Comparison of ENCODE assay signal across 24 mouse cellular contexts in the genomic region with DNA sequence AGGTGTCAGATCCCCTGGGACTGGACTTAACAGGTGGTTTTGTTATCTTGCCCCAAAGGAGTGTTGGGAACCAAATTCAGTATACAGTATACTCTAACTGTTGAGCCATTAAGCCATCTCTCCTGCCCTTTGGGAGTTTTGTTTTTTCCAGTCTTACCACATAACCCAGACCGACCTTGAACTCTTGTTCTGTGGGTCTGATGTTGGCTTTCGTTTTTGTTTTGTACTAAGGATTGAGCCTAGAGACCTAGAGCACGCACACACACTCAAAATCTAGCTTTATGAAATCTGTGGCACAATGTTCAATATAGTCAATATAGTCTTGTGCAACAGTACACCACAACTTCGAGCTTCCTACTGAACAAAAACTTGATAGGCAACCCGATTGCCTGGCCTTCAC. TPM values are rescaled to one million over a fixed set of nuclear protein-coding genes. Genes with fewer than 3 reads are reported as not detected.
DNase-seq lines count a peak whose midpoint lies in the region; ATAC-seq and TF ChIP-seq lines count a peak whose summit lies in the region.
"Had no signal": no experiment of that assay in that cellular context is flagged by ENCODE, and none has a peak within 500 bp of the region (broad histone marks: within the 10 kb centered on the region; RNA-seq: fewer than 3 reads in every experiment).

No protein-coding gene starts in this region.

- no peaks in the 10 kb centered on the region for H3K79me2 ChIP-seq in liver, adult 2 months (ENCODE audit: control insufficient read depth, insufficient read depth, low read length)

- WGBS in liver, adult 2 months, result 17% methylated on average over 5 of the region's 5 CpGs
- 92% methylated on average over 5 of the region's 5 CpGs for WGBS in midbrain, embryonic 11.5 days
- WGBS in midbrain, postnatal 0 days, result 92% methylated on average over 5 of the region's 5 CpGs

- H3K4me2 ChIP-seq in midbrain, embryonic 11.5 days, result no peak overlapping the region
- no peak overlapping the region for H3K4me2 ChIP-seq in midbrain, postnatal 0 days (ENCODE audit: low read depth, low read length, poor library complexity, severe bottlenecking)
- H3K4me2 ChIP-seq: embryonic facial prominence, embryonic 12.5 days; forebrain, embryonic 13.5 days; forebrain, embryonic 15.5 days had no signal

- no peak overlapping the region for H3K9ac ChIP-seq in liver, adult 2 months (ENCODE audit: low read depth, low read length)
- no peak overlapping the region for H3K9ac ChIP-seq in midbrain, embryonic 11.5 days (ENCODE audit: low read length)
- no peak overlapping the region for H3K9ac ChIP-seq in midbrain, postnatal 0 days (replicated peaks; ENCODE audit: low read length, poor library complexity, severe bottlenecking)
- H3K9ac ChIP-seq: embryonic facial prominence, embryonic 12.5 days; forebrain, embryonic 13.5 days; forebrain, embryonic 15.5 days; forebrain, postnatal 0 days had no signal

- no peak overlapping the region for H3K4me3 ChIP-seq in liver, adult 2 months (ENCODE audit: insufficient read depth, low read depth, low read length)
- no peak overlapping the region for H3K4me3 ChIP-seq in midbrain, embryonic 11.5 days (ENCODE audit: low read depth, low read length)
- no peak overlapping the region for H3K4me3 ChIP-seq in midbrain, postnatal 0 days (ENCODE audit: low read depth, low read length)
- H3K4me3 ChIP-seq: embryonic facial prominence, embryonic 10.5 days; embryonic facial prominence, embryonic 12.5 days; forebrain, embryonic 13.5 days; forebrain, embryonic 15.5 days had no signal

- H3K4me1 ChIP-seq in liver, adult 2 months (ENCODE audit: control insufficient read depth, insufficient read depth, low read length), result peaks cover 13% of the 10 kb centered on the region; the same call in 1 of the 2 replicates
- H3K4me1 ChIP-seq in midbrain, embryonic 11.5 days (ENCODE audit: control insufficient read depth, insufficient read depth, low read length), result no peaks in the 10 kb centered on the region
- H3K4me1 ChIP-seq in midbrain, postnatal 0 days (ENCODE audit: insufficient read depth, low read length), result no peaks in the 10 kb centered on the region
- H3K4me1 ChIP-seq: embryonic facial prominence, embryonic 10.5 days; embryonic facial prominence, embryonic 12.5 days; forebrain, embryonic 13.5 days had no signal

- H3K36me3 ChIP-seq in liver, adult 2 months (ENCODE audit: control insufficient read depth, insufficient read depth, low read length), result peaks cover 33% of the 10 kb centered on the region
- peaks cover 34% of the 10 kb centered on the region for H3K36me3 ChIP-seq in midbrain, embryonic 11.5 days (ENCODE audit: control insufficient read depth, insufficient read depth, low read length)
- peaks cover 26% of the 10 kb centered on the region for H3K36me3 ChIP-seq in midbrain, postnatal 0 days (ENCODE audit: insufficient read depth, low read length)

- DNase-seq in adrenal gland, postnatal 14 days, result peak; percentile 26
- no peak for DNase-seq in adrenal gland, postnatal 4 days (ENCODE audit: low spot score in 2 of 2)
- peak; percentile 82 for DNase-seq in liver, adult 2 months (ENCODE audit: extremely low read depth, low read depth, low spot score)
- no peak for DNase-seq in liver
- peak; percentile 84 for DNase-seq in midbrain, embryonic 11.5 days (ENCODE audit: low spot score, missing footprints)
- DNase-seq in midbrain, postnatal 0 days (ENCODE audit: low spot score), result no peak
- DNase-seq: adrenal gland, adult 8-10 months; adrenal gland, postnatal 25 days; B cell, adult 2 months; cerebellum, adult 11-12 months; cerebellum, adult 2 months; cerebellum, adult 9-10 months; cerebellum, postnatal 10 days; cerebellum, postnatal 25 days; forebrain, postnatal 0 days had no signal

- no peaks in the 10 kb centered on the region for H3K27me3 ChIP-seq in liver, adult 2 months (ENCODE audit: control insufficient read depth, insufficient read depth, low read length)
- H3K27me3 ChIP-seq in midbrain, embryonic 11.5 days (ENCODE audit: control insufficient read depth, insufficient read depth, low read length), result no peaks in the 10 kb centered on the region
- H3K27me3 ChIP-seq in midbrain, postnatal 0 days (ENCODE audit: insufficient read depth, low read length), result no peaks in the 10 kb centered on the region
- H3K27me3 ChIP-seq: CH12.LX; embryonic facial prominence, embryonic 12.5 days; forebrain, embryonic 13.5 days; forebrain, embryonic 15.5 days; Patski had no signal

- H3K27ac ChIP-seq in liver, adult 2 months (replicated peaks; ENCODE audit: insufficient read depth, low read depth, low read length), result peak overlapping the region; percentile 55
- H3K27ac ChIP-seq in midbrain, embryonic 11.5 days (ENCODE audit: low read depth, low read length), result no peak overlapping the region
- no peak overlapping the region for H3K27ac ChIP-seq in midbrain, postnatal 0 days (ENCODE audit: low read depth, low read length)
- H3K27ac ChIP-seq: embryonic facial prominence, embryonic 10.5 days; embryonic facial prominence, embryonic 12.5 days; forebrain, embryonic 13.5 days; forebrain, embryonic 15.5 days had no signal

- TF ChIP-seq POLR2A in liver, adult 2 months (IDR thresholded peaks at IDR 0.05; ENCODE audit: extremely low read depth, insufficient read depth, low read length), result no peak

- no peak for TF ChIP-seq CTCF in liver, adult 2 months (IDR thresholded peaks at IDR 0.05; ENCODE audit: low read depth, low read length)
- TF ChIP-seq CTCF in midbrain, postnatal 0 days (IDR thresholded peaks at IDR 0.05), result no peak

- ATAC-seq in midbrain, embryonic 11.5 days (ENCODE audit: low FRiP score), result no peak
- no peak for ATAC-seq in midbrain, postnatal 0 days (ENCODE audit: low FRiP score)
- ATAC-seq: activated CD4-positive, CD25-positive, alpha-beta regulatory T cell, adult 4 months; CD4-positive, CD25-positive, alpha-beta regulatory T cell, adult 4 months; forebrain, embryonic 13.5 days; forebrain, embryonic 15.5 days; forebrain, postnatal 0 days; Patski had no signal

- H3K9me3 ChIP-seq in midbrain, embryonic 11.5 days (ENCODE audit: control insufficient read depth, low read length), result no peaks in the 10 kb centered on the region
- H3K9me3 ChIP-seq in midbrain, postnatal 0 days (ENCODE audit: low read length), result no peaks in the 10 kb centered on the region
- H3K9me3 ChIP-seq: embryonic facial prominence, embryonic 10.5 days; embryonic facial prominence, embryonic 12.5 days; forebrain, embryonic 13.5 days; forebrain, embryonic 15.5 days; G1E had no signal

RNA-seq across cellular contexts. Expression of a gene that starts 39.0 kb away (rescaled TPM):
- total RNA-seq in adrenal gland, postnatal 14 days (2021), result 55.2 and 58.2 TPM in 2 replicates
- 10 to 100 TPM; 79.1 to 86.2 TPM for total RNA-seq in adrenal gland, postnatal 4 days (2021)
- 18.6 and 21.6 TPM in 2 replicates for total RNA-seq in liver, adult 2 months (2014; rRNA removed)
- polyA plus RNA-seq in liver, adult 2 months (2012; rRNA removed), result 4.2 and 6.1 TPM in 2 replicates
- 32.8 and 38.1 TPM in 2 replicates for polyA plus RNA-seq in midbrain, embryonic 11.5 days (2014; fragmentation: Nextera tagmentation; extraction: Ambion mirVana)
- 33.7 and 42.9 TPM in 2 replicates for total RNA-seq in midbrain, postnatal 0 days (2014; rRNA removed)
- 17.3 and 22.9 TPM in 2 replicates for polyA plus RNA-seq in midbrain, postnatal 0 days (2015; fragmentation: Nextera tagmentation; extraction: Ambion mirVana)

Comparison
In these comparisons a context has a peak if more than half of its experiments do, and no peak if none do; other contexts are left out.
1. DNase-seq: peak in adrenal gland, postnatal 14 days (single experiment), liver, adult 2 months (single experiment) and midbrain, embryonic 11.5 days (single experiment); none in adrenal gland, postnatal 4 days (0 of 2), liver (single experiment) and midbrain, postnatal 0 days (single experiment).